Mouse (Mus musculus): ENCODE data around the gene Srpr.

Srpr gene

GRCm38 (mm10) chr9:35264509-35264908, 64.5 kb downstream of the Srpr start:
- no peak for DNase-seq

- peak; percentile 91 to 93 for DNase-seq
Measured at GRCm38 (mm10) chr9:35267146-35267975, 67.4 kb downstream of the Srpr start, which contains the start of the genes Fam118b and Rpusd4. Gene Fam118b (minus strand): TSS chr9:35267805. Gene Rpusd4 (plus strand): TSS chr9:35267865.

- DNase-seq = no peak
Measured at GRCm38 (mm10) chr9:35267976-35268715, 68.2 kb downstream of the Srpr start.

GRCm38 (mm10) chr9:35277855-35278365, 77.9 kb downstream of the Srpr start:
- no peak for DNase-seq

DNA sequence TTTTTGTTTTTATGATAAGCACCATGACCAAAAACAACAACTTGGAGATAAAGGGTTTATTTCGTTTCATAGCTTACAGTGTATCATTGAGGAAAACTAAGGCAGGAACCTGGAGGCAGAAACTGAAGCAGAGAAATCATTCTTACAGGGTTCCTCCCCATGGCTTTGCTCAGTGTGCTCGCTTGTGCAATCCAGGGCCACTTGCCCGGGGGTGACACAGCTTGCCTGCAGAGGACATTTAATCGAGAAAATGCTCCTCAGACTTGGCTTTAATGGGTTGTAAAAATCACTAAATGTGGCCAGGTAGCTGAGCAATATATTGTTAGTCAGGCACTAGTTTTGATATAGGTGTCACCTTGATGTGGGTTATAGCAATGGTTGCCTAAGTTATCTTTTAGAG, 78.5 kb downstream of the Srpr start:
- no peak for DNase-seq

GRCm38 (mm10) chr9:35282006-35282850, 82.3 kb downstream of the Srpr start:
- DNase-seq = peak; percentile 27 to 48

GRCm38 (mm10) chr9:35282851-35283200, 82.9 kb downstream of the Srpr start:
- no peak for DNase-seq

GRCm38 (mm10) chr9:35283415-35284069, 83.6 kb downstream of the Srpr start:
- no peak for DNase-seq

- no peak for DNase-seq
Measured at GRCm38 (mm10) chr9:35284351-35284750, 84.4 kb downstream of the Srpr start.

- no peak for DNase-seq
Measured at GRCm38 (mm10) chr9:35286351-35286750, 86.4 kb downstream of the Srpr start.

DNA sequence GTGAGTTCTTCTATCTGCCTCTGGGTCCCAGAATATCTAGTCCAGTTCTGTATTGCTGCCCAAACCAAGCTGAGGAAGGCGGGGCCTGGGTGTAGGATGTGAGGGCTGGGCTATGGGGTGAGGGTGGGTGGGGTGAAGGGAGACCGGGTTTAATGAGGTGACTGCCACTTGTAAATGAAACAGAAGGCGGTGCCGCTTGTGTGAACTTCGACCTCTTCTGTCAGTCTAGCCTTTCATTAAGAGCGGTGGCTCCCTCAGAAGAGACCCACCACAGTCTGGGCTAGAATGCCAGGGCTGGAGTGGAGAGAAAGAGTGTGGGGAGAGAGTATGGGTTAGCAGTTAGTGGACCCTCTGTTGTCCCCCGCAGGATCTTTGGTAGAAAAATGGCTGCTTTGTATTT, 90.0 kb downstream of the Srpr start:
- no peak for DNase-seq

GRCm38 (mm10) chr9:35290417-35290816, 90.4 kb downstream of the Srpr start:
- DNase-seq = no peak

GRCm38 (mm10) chr9:35290916-35291315, 90.9 kb downstream of the Srpr start:
- no peak for DNase-seq

DNA sequence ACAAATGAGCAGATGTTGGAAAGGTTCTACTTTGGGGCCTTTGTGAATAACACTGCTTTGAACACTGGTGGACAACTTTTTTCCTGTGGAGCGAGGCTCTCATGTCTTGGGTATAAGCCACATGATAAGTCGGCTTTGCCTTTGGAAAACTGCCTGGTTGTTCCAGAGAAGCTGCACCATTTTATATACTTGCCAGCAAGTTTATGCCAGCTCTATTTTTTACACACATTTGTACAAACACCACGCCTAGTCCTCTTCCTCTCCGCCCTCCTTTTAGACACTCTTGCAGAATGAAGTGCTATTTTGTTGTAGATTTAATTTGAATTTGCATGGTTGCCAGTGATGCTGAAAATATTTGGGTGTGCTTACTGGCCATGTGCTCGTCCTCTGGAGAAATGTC, 93.5 kb downstream of the Srpr start:
- peak in 1 of 2 experiments; percentile 13 for DNase-seq
